Mouse (Mus musculus): ENCODE measurements around the gene Nlgn2. TPM values are rescaled to one million over a fixed set of nuclear protein-coding genes. Genes with fewer than 3 reads are reported as not detected.
A peak's percentile ranks its signal among the peaks of the same experiment; 100 is the strongest.

Nlgn2 gene
- total and polyA plus RNA-seq, 3 experiments: 20.3 to 43.3 (median 29.8) TPM

DNA sequence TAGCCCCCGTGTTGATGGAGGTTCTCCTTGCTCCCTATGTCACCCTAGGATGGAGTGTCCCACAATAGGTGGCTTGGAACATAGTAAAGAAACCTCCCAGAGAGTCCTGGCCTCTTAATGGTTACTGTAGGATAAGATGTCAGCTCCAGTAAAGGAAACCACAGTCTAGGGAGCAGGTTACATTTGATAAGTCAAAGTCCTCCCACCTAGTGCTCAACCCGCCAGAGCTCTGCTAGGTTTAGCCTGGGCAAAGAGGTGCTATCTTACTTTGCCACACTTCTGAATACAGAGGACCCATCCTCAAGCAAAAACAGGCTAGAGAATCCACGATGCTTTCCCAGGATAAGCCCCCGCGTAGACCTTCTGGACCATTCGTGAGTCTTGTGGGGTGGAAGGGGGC, 41.4 kb upstream of the Nlgn2 start (continued):
- TF ChIP-seq NRF1 (IDR thresholded peaks at IDR 0.05; ENCODE audit: insufficient read depth, low read depth, low read length, poor library complexity, severe bottlenecking) (no peak), SIN3A (IDR thresholded peaks at IDR 0.05; ENCODE audit: low read length) (peak; percentile 43; the same call in 1 of the 2 replicates), USF2 (IDR thresholded peaks at IDR 0.05; ENCODE audit: borderline replicate concordance in 1 of 2, insufficient read depth in 1 of 2, low read depth in 1 of 2, low read length in 2 of 2) (no peak), CTCF (IDR thresholded peaks at IDR 0.05 in 2 of 3, conservative IDR thresholded peaks at IDR 0.05 in 1 of 3; ENCODE audit: control insufficient read depth in 1 of 3, insufficient read depth in 1 of 3, low read depth in 2 of 3, low read length in 3 of 3, poor library complexity in 1 of 3, severe bottlenecking in 1 of 3) (no peak), CHD1 (IDR thresholded peaks at IDR 0.05; ENCODE audit: low read depth, low read length) (no peak), CHD2 (IDR thresholded peaks at IDR 0.05; ENCODE audit: low read length) (no peak), ELF1 (IDR thresholded peaks at IDR 0.05; ENCODE audit: low read depth, low read length) (no peak), POLR2AphosphoS5 (IDR thresholded peaks at IDR 0.05; ENCODE audit: borderline replicate concordance, low read depth, low read length) (no peak)

DNA sequence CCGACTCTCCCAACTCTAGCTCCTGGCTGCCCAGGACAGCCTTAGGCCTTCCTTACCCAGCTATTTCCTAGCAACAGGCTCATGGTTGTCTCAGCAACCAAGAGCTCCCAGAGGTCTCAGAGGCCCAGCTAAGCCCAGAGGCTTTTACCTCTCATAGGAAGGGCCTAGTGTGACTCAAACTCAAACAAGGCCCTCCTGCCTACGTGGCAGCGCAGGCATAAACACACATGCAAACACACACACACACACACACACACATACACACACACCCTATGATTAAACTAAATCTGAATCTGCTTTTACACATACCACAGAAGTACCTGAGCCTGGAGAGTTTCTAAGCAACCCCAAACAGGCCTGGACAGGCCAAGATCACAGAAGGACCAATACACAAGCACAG, 40.8 kb upstream of the Nlgn2 start:
- H3K4me3 ChIP-seq (ENCODE audit: control insufficient read depth in 1 of 2, insufficient read depth in 1 of 2, low read depth in 2 of 2, low read length in 2 of 2): no peak overlapping the region

DNA sequence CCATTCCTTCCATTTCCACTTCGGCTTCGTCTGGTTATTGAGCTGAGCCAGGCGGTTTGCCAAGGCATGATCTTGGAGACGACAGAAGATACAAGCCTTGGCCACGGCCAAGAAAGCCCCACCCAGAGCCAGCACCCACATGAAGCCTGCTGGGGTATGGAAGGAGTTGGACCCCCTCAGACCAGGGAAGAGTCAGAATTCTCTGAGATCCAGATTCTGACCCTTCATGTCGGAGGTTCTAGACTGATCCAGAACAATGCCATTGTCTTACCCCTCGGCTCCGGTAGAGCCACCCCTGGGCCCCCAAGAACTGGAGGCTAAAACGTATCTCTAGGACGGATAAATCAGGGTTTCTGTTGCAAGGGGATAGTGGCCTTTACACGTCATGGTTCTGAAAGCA, 40.3 kb upstream of the Nlgn2 start, which contains the start of gene Tmem95:
Gene Tmem95 (minus strand): TSS at position 141 of the 400 bp plus-strand sequence.
- TF ChIP-seq MYC (IDR thresholded peaks at IDR 0.05; ENCODE audit: low read depth, low read length) (no peak), USF1 (IDR thresholded peaks at IDR 0.05; ENCODE audit: low read depth, low read length) (no peak), MAX (IDR thresholded peaks at IDR 0.05; ENCODE audit: low read length) (no peak), NRF1 (IDR thresholded peaks at IDR 0.05; ENCODE audit: insufficient read depth, low read depth, low read length, poor library complexity, severe bottlenecking) (no peak), NELFE (IDR thresholded peaks at IDR 0.05; ENCODE audit: low read depth, low read length) (no peak), MXI1 (IDR thresholded peaks at IDR 0.05; ENCODE audit: low read depth, low read length) (no peak), UBTF (IDR thresholded peaks at IDR 0.05; ENCODE audit: borderline replicate concordance, insufficient read depth, low read depth, low read length) (no peak), ZNF384 (IDR thresholded peaks at IDR 0.05; ENCODE audit: low read depth, low read length) (no peak), MAFK (IDR thresholded peaks at IDR 0.05; ENCODE audit: borderline replicate concordance, low read depth, low read length) (no peak), ETS1 (IDR thresholded peaks at IDR 0.05; ENCODE audit: low read depth, low read length) (no peak), RCOR1 (IDR thresholded peaks at IDR 0.05; ENCODE audit: low read depth, low read length) (no peak), POLR2AphosphoS5 (IDR thresholded peaks at IDR 0.05; ENCODE audit: borderline replicate concordance, low read depth, low read length) (no peak), BHLHE40 (IDR thresholded peaks at IDR 0.05; ENCODE audit: borderline replicate concordance, low read depth, low read length) (no peak), USF2 (IDR thresholded peaks at IDR 0.05; ENCODE audit: borderline replicate concordance in 1 of 2, insufficient read depth in 1 of 2, low read depth in 1 of 2, low read length in 2 of 2) (no peak)
- Histone ChIP-seq H3K4me3 (ENCODE audit: control insufficient read depth in 1 of 2, insufficient read depth in 1 of 2, low read depth in 2 of 2, low read length in 2 of 2) (peak within 1 kb of the TSS in 1 of 2 experiments; percentile 22; a peak in 3 of 4 replicates), H3K27ac (ENCODE audit: control insufficient read depth, low read depth, low read length) (peak within 1 kb of the TSS; percentile 39)

More for the DNA sequence above, 40.8 kb upstream of the Nlgn2 start:
- H3K9ac ChIP-seq (ENCODE audit: control insufficient read depth, low read depth, low read length, poor library complexity, severe bottlenecking): no peak overlapping the region
- H3K4me1 ChIP-seq (ENCODE audit: control insufficient read depth in 1 of 2, insufficient read depth in 2 of 2, low read length in 2 of 2): peaks cover 11 to 57% of the 10 kb centered on the region in 2 experiments
- no peak for TF ChIP-seq SIN3A (IDR thresholded peaks at IDR 0.05; ENCODE audit: low read length)
- no peak for TF ChIP-seq MEF2A (IDR thresholded peaks at IDR 0.05; ENCODE audit: extremely low read depth, insufficient replicate concordance, low read depth, low read length, poor library complexity, severe bottlenecking)
- no peak for TF ChIP-seq ELF1 (IDR thresholded peaks at IDR 0.05; ENCODE audit: low read depth, low read length)
- no peak for TF ChIP-seq CHD1 (IDR thresholded peaks at IDR 0.05; ENCODE audit: low read depth, low read length)
- TF ChIP-seq SMC3 (IDR thresholded peaks at IDR 0.05; ENCODE audit: low read depth, low read length): no peak
- no peak for TF ChIP-seq GATA1 (IDR thresholded peaks at IDR 0.05; ENCODE audit: low read depth, low read length)
- TF ChIP-seq MYC (IDR thresholded peaks at IDR 0.05; ENCODE audit: low read depth, low read length): no peak
- TF ChIP-seq MXI1 (IDR thresholded peaks at IDR 0.05; ENCODE audit: low read depth, low read length): no peak
- H3K36me3 ChIP-seq (ENCODE audit: control insufficient read depth in 1 of 2, insufficient read depth in 2 of 2, low read length in 2 of 2): peaks cover 0 to 33% of the 10 kb centered on the region in 2 experiments; a peak in 2 of 4 replicates
- no peaks in the 10 kb centered on the region for H3K27me3 ChIP-seq (ENCODE audit: control insufficient read depth in 1 of 2, insufficient read depth in 2 of 2, low read length in 2 of 2)
- no peak for DNase-seq (ENCODE audit: low read depth, low spot score)
- no peaks in the 10 kb centered on the region for H3K9me3 ChIP-seq (replicated peaks; ENCODE audit: insufficient read depth, low read length)
- H3K27ac ChIP-seq (ENCODE audit: control insufficient read depth, low read depth, low read length): peak overlapping the region; percentile 39
- no peaks in the 10 kb centered on the region for H3K79me2 ChIP-seq (ENCODE audit: control insufficient read depth, insufficient read depth, low read length, poor library complexity)

More for the DNA sequence above, 40.3 kb upstream of the Nlgn2 start, which contains the start of gene Tmem95:
- Histone ChIP-seq H3K4me1 (ENCODE audit: control insufficient read depth in 1 of 2, insufficient read depth in 2 of 2, low read length in 2 of 2) (peaks cover 11 to 54% of the 10 kb centered on the region in 2 experiments), H3K9ac (ENCODE audit: control insufficient read depth, low read depth, low read length, poor library complexity, severe bottlenecking) (peak within 1 kb of the TSS; percentile 47), H3K36me3 (ENCODE audit: control insufficient read depth in 1 of 2, insufficient read depth in 2 of 2, low read length in 2 of 2) (peaks cover 0 to 31% of the 10 kb centered on the region in 2 experiments; a peak in 2 of 4 replicates), H3K79me2 (ENCODE audit: control insufficient read depth, insufficient read depth, low read length, poor library complexity) (no peaks in the 10 kb centered on the region), H3K9me3 (replicated peaks; ENCODE audit: insufficient read depth, low read length) (no peaks in the 10 kb centered on the region), H3K27me3 (ENCODE audit: control insufficient read depth in 1 of 2, insufficient read depth in 2 of 2, low read length in 2 of 2) (no peaks in the 10 kb centered on the region)
- DNase-seq (ENCODE audit: low read depth, low spot score): no peak
